Mouse (Mus musculus): Measurements from ENCODE around the gene Adcy6. TPM values are rescaled to one million over a fixed set of nuclear protein-coding genes. Genes with fewer than 3 reads are reported as not detected.

The Adcy6 gene
- polyA plus RNA-seq, 1 experiment from 2014 or later = 19.8 TPM

DNA sequence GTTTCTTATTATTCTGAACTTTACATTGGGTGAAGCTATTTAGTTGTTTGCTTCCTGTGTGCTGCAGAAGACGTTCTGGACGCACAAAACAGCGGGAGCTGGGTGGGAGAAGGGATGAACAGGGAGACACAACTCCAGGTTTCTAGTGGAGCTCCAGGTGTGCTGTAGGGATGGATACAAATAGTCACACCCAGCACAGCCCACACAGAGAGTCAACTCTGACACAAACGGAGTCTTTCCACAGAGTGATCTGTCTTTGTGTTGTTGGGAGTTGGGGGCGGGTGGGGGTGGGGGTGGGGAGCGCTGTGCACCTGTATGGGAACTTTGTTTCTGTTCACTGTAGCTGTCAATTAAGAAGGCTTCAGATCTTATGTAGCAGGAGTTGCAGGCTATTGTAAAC lies 12.8 kb upstream of the Adcy6 start:
- Histone ChIP-seq H3K27ac (ENCODE audit: low read depth) (no peak overlapping the region), H3K4me1 (replicated peaks; ENCODE audit: control insufficient read depth, insufficient read depth, low read length) (no peaks in the 10 kb centered on the region), H3K27me3 (replicated peaks; ENCODE audit: control insufficient read depth, insufficient read depth, low read length) (no peaks in the 10 kb centered on the region; the same call in 1 of the 2 replicates), H3K9ac (ENCODE audit: low read length) (no peak overlapping the region), H3K4me3 (ENCODE audit: low read depth, low read length) (no peak overlapping the region), H3K9me3 (ENCODE audit: control insufficient read depth, low read length) (no peaks in the 10 kb centered on the region), H3K4me2 (ENCODE audit: low read length) (no peak overlapping the region), H3K36me3 (ENCODE audit: control insufficient read depth, insufficient read depth, low read length) (no peaks in the 10 kb centered on the region)
- ATAC-seq (replicated peaks; ENCODE audit: low FRiP score, low TSS enrichment, low read depth) = no peak
- 21% methylated on average over 6 of the region's 6 CpGs for WGBS
- no peak for DNase-seq (ENCODE audit: low spot score)

DNA sequence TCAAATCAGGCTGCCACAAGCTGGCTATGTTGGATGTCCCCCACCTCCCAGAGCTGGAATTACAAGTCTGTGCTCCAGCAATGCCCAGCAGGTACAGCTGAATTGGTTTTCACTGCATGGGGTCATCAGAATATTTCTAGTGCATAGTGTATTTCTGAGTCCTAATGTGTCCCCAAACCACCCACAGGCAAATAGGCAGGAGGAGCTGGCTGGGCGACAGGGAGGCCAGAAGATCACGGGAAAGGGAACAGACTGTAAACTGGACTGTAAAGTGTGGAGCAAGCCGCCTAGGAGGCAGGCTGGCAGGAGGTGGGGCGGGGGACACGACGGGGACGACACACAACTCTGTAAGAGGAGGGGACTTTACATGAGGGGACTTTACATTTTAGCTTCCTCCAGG lies 12.3 kb upstream of the Adcy6 start:
- WGBS = 9% methylated on average over 7 of the region's 7 CpGs

DNA sequence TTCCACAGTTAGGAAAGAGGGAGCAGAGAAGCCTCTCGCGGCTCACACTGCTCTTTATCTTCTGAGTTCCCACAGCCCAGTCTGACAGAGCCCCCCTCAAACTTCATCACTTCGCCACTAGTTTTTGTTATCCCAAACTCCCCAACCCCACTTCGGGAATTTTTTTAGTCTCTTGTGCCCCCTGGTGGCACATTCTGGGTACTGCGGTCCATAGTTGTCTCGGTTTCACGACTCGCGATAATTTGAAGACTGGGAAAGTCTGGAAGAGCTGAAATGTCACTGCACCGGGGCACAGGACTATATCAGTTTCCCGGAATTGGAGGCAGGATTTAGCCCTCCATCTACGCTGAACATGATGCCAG lies 7.3 kb upstream of the Adcy6 start:
- peak; percentile 26 for ATAC-seq (replicated peaks; ENCODE audit: low FRiP score, low TSS enrichment, low read depth)
- Histone ChIP-seq H3K27ac (ENCODE audit: low read depth) (no peak overlapping the region), H3K36me3 (ENCODE audit: control insufficient read depth, insufficient read depth, low read length) (no peaks in the 10 kb centered on the region), H3K4me2 (ENCODE audit: low read length) (peak overlapping the region; percentile 20), H3K27me3 (replicated peaks; ENCODE audit: control insufficient read depth, insufficient read depth, low read length) (no peaks in the 10 kb centered on the region; the same call in 1 of the 2 replicates), H3K9me3 (ENCODE audit: control insufficient read depth, low read length) (no peaks in the 10 kb centered on the region), H3K4me1 (replicated peaks; ENCODE audit: control insufficient read depth, insufficient read depth, low read length) (no peaks in the 10 kb centered on the region), H3K9ac (ENCODE audit: low read length) (no peak overlapping the region), H3K4me3 (ENCODE audit: low read depth, low read length) (no peak overlapping the region)
- 2% methylated on average over 12 of the region's 12 CpGs for WGBS
- peak; percentile 98 for DNase-seq (ENCODE audit: low spot score)

More for the DNA sequence above, 12.3 kb upstream of the Adcy6 start:
- Histone ChIP-seq H3K9me3 (ENCODE audit: control insufficient read depth, low read length) (no peaks in the 10 kb centered on the region), H3K4me3 (ENCODE audit: low read depth, low read length) (no peak overlapping the region), H3K27ac (ENCODE audit: low read depth) (no peak overlapping the region), H3K4me1 (replicated peaks; ENCODE audit: control insufficient read depth, insufficient read depth, low read length) (no peaks in the 10 kb centered on the region), H3K4me2 (ENCODE audit: low read length) (no peak overlapping the region), H3K36me3 (ENCODE audit: control insufficient read depth, insufficient read depth, low read length) (no peaks in the 10 kb centered on the region), H3K9ac (ENCODE audit: low read length) (no peak overlapping the region), H3K27me3 (replicated peaks; ENCODE audit: control insufficient read depth, insufficient read depth, low read length) (no peaks in the 10 kb centered on the region; the same call in 1 of the 2 replicates)
- DNase-seq (ENCODE audit: low spot score) (no peak), ATAC-seq (replicated peaks; ENCODE audit: low FRiP score, low TSS enrichment, low read depth) (no peak)

DNA sequence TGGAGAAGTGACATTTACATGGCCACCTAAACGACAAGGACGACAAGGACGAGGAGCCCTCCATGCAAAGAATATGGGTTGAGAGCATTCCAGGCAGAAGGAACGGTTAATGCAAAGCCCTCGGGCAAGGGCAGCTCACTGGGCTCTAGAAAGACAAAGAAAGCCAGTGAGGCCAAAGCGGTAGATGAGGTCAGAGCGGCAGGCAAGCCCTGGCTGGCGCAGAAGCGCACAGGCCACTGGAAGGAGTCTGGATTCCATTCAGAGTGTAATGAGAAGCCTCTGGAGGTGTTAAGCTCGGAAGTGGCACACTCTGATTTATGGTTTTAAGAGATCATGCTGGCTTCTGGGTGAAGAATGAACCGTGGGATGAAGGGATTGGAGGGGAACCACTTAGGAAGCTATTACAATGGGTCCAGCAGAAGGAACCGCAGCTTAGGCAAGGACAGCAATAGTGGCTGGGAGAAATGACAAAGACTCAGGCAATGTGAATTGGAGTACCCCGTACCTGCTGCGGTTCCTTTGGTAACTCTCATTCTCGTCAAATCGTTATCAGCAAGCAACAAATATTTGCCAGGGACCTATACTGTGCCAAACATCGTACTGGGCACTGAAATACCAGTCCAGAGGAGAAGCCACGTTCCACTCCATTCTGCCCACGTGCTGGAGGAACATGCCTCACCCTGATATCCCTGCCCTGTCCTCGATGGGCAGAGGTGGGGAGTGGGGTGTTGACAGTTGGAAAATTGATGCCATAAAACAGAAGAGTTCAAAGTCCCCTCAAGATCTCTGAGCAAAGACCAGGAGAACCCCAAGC lies 6.7 kb upstream of the Adcy6 start:
- Histone ChIP-seq H3K27ac (ENCODE audit: low read depth) (peak overlapping the region; percentile 39; the same call in 1 of the 2 replicates), H3K4me1 (replicated peaks; ENCODE audit: control insufficient read depth, insufficient read depth, low read length) (no peaks in the 10 kb centered on the region), H3K4me2 (ENCODE audit: low read length) (peak overlapping the region; percentile 20), H3K36me3 (ENCODE audit: control insufficient read depth, insufficient read depth, low read length) (no peaks in the 10 kb centered on the region), H3K27me3 (replicated peaks; ENCODE audit: control insufficient read depth, insufficient read depth, low read length) (no peaks in the 10 kb centered on the region; the same call in 1 of the 2 replicates), H3K9me3 (ENCODE audit: control insufficient read depth, low read length) (no peaks in the 10 kb centered on the region), H3K9ac (ENCODE audit: low read length) (no peak overlapping the region), H3K4me3 (ENCODE audit: low read depth, low read length) (no peak overlapping the region)
- ATAC-seq (replicated peaks; ENCODE audit: low FRiP score, low TSS enrichment, low read depth) (peak; percentile 80), DNase-seq (ENCODE audit: low spot score) (peak; percentile 61)
- WGBS = 32% methylated on average over 20 of the region's 20 CpGs

DNA sequence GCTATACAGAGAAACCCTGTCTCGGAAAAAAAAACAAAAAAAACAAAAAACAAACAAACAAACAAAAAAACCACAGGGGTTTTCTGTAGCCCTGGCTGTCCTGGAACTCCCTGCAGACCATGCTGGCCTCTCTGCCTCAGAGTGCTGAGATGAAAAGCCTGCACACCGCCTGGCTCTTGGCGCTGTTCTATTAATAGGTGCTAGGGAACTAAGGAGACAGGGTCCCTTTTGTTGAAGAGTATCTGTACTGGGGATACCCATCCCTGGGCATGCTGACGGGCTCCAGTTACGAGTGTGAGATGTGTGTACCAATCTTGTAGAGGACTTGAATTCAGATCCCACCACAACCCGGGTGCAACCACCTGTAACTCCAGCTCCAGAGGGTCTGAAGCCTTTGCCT lies 5.9 kb upstream of the Adcy6 start:
- 71% methylated on average over 6 of the region's 6 CpGs for WGBS
- Histone ChIP-seq H3K27ac (ENCODE audit: low read depth) (no peak overlapping the region), H3K9me3 (ENCODE audit: control insufficient read depth, low read length) (no peaks in the 10 kb centered on the region), H3K9ac (ENCODE audit: low read length) (no peak overlapping the region), H3K4me3 (ENCODE audit: low read depth, low read length) (no peak overlapping the region), H3K4me2 (ENCODE audit: low read length) (no peak overlapping the region), H3K4me1 (replicated peaks; ENCODE audit: control insufficient read depth, insufficient read depth, low read length) (no peaks in the 10 kb centered on the region), H3K36me3 (ENCODE audit: control insufficient read depth, insufficient read depth, low read length) (no peaks in the 10 kb centered on the region), H3K27me3 (replicated peaks; ENCODE audit: control insufficient read depth, insufficient read depth, low read length) (no peaks in the 10 kb centered on the region; the same call in 1 of the 2 replicates)
- DNase-seq (ENCODE audit: low spot score) (no peak), ATAC-seq (replicated peaks; ENCODE audit: low FRiP score, low TSS enrichment, low read depth) (no peak)

DNA sequence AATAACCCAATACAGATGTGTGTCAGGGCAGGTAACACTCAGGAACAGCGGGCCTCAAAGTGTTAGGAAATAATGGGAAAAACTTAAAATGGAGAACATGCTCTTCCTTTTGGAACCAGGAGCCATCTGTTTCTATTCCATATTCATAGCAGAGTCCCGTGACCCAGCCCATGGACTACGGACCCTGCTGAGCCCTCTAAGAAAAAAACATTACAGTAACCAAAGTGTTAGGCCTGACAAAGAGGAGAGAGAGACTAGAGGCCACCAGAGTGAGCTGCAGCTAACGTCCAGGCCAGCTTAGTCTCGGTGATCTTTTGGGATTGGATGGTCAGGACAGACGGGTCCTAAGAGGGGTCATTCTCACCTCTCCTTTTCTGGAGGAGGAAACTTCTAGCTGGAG lies 5.1 kb upstream of the Adcy6 start:
- no peaks in the 10 kb centered on the region for H3K9me3 ChIP-seq (ENCODE audit: control insufficient read depth, low read length)
- H3K27ac ChIP-seq (ENCODE audit: low read depth) = no peak overlapping the region; the same call in 1 of the 2 replicates
- no peaks in the 10 kb centered on the region for H3K4me1 ChIP-seq (replicated peaks; ENCODE audit: control insufficient read depth, insufficient read depth, low read length)
- 53% methylated on average over 6 of the region's 6 CpGs for WGBS
- no peak overlapping the region for H3K4me2 ChIP-seq (ENCODE audit: low read length)
- no peak overlapping the region for H3K9ac ChIP-seq (ENCODE audit: low read length)
- no peak for ATAC-seq (replicated peaks; ENCODE audit: low FRiP score, low TSS enrichment, low read depth)
- no peak overlapping the region for H3K4me3 ChIP-seq (ENCODE audit: low read depth, low read length)
- DNase-seq (ENCODE audit: low spot score) = no peak
- H3K36me3 ChIP-seq (ENCODE audit: control insufficient read depth, insufficient read depth, low read length) = no peaks in the 10 kb centered on the region
- no peaks in the 10 kb centered on the region; the same call in 1 of the 2 replicates for H3K27me3 ChIP-seq (replicated peaks; ENCODE audit: control insufficient read depth, insufficient read depth, low read length)

DNA sequence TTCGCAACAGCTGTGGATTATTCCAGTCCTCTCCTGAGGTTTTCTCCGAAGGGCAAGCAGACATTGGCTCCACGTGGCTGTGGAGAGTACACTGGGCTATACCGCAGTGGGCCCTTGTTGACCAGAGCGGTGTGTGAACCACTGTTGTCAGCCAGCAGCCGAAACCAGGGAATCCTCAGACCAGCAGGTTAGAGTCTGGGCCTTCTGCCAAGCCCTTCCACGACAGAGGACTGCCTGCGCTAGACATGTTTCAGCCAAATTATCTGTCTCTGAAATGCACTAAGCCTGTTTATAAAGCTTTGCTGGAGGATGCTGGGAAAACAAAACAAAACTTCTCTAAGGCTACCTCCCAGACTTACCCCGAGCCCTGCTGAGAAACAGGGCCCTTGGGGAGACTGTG lies 4.7 kb upstream of the Adcy6 start:
- no peak overlapping the region for H3K27ac ChIP-seq (ENCODE audit: low read depth)
- H3K36me3 ChIP-seq (ENCODE audit: control insufficient read depth, insufficient read depth, low read length) = no peaks in the 10 kb centered on the region
- DNase-seq (ENCODE audit: low spot score) = no peak
- H3K27me3 ChIP-seq (replicated peaks; ENCODE audit: control insufficient read depth, insufficient read depth, low read length) = no peaks in the 10 kb centered on the region; the same call in 1 of the 2 replicates
- no peak overlapping the region for H3K9ac ChIP-seq (ENCODE audit: low read length)
- H3K4me3 ChIP-seq (ENCODE audit: low read depth, low read length) = no peak overlapping the region
- WGBS = 51% methylated on average over 9 of the region's 9 CpGs
- no peaks in the 10 kb centered on the region for H3K9me3 ChIP-seq (ENCODE audit: control insufficient read depth, low read length)
- H3K4me2 ChIP-seq (ENCODE audit: low read length) = no peak overlapping the region
- no peaks in the 10 kb centered on the region for H3K4me1 ChIP-seq (replicated peaks; ENCODE audit: control insufficient read depth, insufficient read depth, low read length)
- no peak for ATAC-seq (replicated peaks; ENCODE audit: low FRiP score, low TSS enrichment, low read depth)

DNA sequence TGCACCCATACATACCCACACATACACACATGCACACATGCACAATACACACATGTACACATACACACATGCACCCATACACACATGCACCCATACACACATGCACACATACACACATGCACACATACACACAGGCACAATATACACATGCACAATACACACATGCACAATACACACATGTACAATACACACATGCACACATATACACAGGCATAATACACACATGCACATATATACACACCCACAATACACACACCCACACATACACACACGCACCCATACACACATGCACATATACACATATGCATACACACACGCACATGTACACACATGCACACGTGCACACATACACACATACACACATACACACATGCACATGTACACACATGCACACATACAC lies 2.4 kb upstream of the Adcy6 start:
- Histone ChIP-seq H3K4me1 (replicated peaks; ENCODE audit: control insufficient read depth, insufficient read depth, low read length) (peaks cover 12% of the 10 kb centered on the region), H3K27ac (ENCODE audit: low read depth) (no peak overlapping the region), H3K4me2 (ENCODE audit: low read length) (no peak overlapping the region), H3K9ac (ENCODE audit: low read length) (no peak overlapping the region), H3K27me3 (replicated peaks; ENCODE audit: control insufficient read depth, insufficient read depth, low read length) (no peaks in the 10 kb centered on the region), H3K4me3 (ENCODE audit: low read depth, low read length) (no peak overlapping the region), H3K36me3 (ENCODE audit: control insufficient read depth, insufficient read depth, low read length) (no peaks in the 10 kb centered on the region), H3K9me3 (ENCODE audit: control insufficient read depth, low read length) (no peaks in the 10 kb centered on the region)
- 94% methylated on average over 3 of the region's 3 CpGs for WGBS
- DNase-seq (ENCODE audit: low spot score) (no peak), ATAC-seq (replicated peaks; ENCODE audit: low FRiP score, low TSS enrichment, low read depth) (no peak)

DNA sequence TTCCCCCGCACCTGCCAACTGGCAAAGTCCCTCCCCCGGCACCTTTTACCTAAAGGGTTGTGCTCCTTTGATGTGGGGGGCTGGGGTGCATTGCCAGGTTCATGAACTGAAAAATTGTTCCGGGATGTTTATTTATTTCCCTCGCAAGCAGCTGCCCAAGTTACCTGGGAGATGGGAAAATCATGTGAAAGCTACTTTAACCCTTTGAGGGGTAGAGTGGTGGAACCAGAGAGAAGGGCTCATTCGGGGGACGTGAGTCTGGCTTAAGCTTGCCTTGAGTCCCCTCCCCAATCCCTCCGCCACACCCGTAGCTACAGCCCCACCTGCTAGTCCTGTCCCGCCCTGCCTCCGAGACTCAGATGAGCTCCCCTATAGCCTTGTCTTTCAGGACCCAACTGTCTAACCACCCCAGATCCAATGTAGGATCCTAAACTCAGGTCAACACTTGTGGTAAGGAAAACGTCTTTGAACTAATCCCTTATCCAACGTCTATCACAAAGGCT lies 306 bp upstream of the Adcy6 start:
- Histone ChIP-seq H3K9ac (ENCODE audit: low read length) (peak overlapping the region; percentile 83), H3K4me2 (ENCODE audit: low read length) (peak overlapping the region; percentile 89), H3K27me3 (replicated peaks; ENCODE audit: control insufficient read depth, insufficient read depth, low read length) (no peaks in the 10 kb centered on the region), H3K4me1 (replicated peaks; ENCODE audit: control insufficient read depth, insufficient read depth, low read length) (peaks cover 29% of the 10 kb centered on the region), H3K27ac (ENCODE audit: low read depth) (peak overlapping the region; percentile 90), H3K9me3 (ENCODE audit: control insufficient read depth, low read length) (no peaks in the 10 kb centered on the region), H3K36me3 (ENCODE audit: control insufficient read depth, insufficient read depth, low read length) (no peaks in the 10 kb centered on the region), H3K4me3 (ENCODE audit: low read depth, low read length) (peak overlapping the region; percentile 78)
- 2% methylated on average over 12 of the region's 12 CpGs for WGBS
- ATAC-seq (replicated peaks; ENCODE audit: low FRiP score, low TSS enrichment, low read depth) (0 out of 2 replicates have a peak, but pooled peaks have one; percentile 11), DNase-seq (ENCODE audit: low spot score) (peak; percentile 61)

Data from intestine, embryonic 14.5 days (tissue).